Mouse (Mus musculus) forebrain, embryonic 10.5 days (tissue): ENCODE results near the gene Hdhd5. TPM values are rescaled to one million over a fixed set of nuclear protein-coding genes. Genes with fewer than 3 reads are reported as not detected.

Source experiments
- DNase-seq: peaks from one replicate; pipeline ENCODE4 v3.0.0-alpha.2; 2017; ENCODE audit warnings: low spot score; ENCODE audit errors: extremely low spot score
- H3K27ac ChIP-seq: fragments of 300-500 bp; sonication (generic); 2 replicates; pipeline ENCODE4 v1.5.1; 2016; ENCODE audit warnings: mild to moderate bottlenecking
- H3K27me3 ChIP-seq: fragments of 300-500 bp; sonication (generic); 2 replicates; pipeline ENCODE4 v1.6.1; 2016; ENCODE audit warnings: mild to moderate bottlenecking; ENCODE audit not compliant: poor library complexity, severe bottlenecking
- H3K36me3 ChIP-seq: fragments of 300-500 bp; sonication (generic); replicated peaks from 2 replicates; pipeline ENCODE4 v1.6.1; 2016; ENCODE audit warnings: mild to moderate bottlenecking, moderate library complexity
- H3K4me1 ChIP-seq: fragments of 300-500 bp; sonication (generic); 2 replicates; pipeline ENCODE4 v1.6.1; 2016
- H3K4me3 ChIP-seq: fragments of 300-500 bp; sonication (generic); 2 replicates; pipeline ENCODE4 v1.5.1; 2016; ENCODE audit warnings: mild to moderate bottlenecking, moderate library complexity
- H3K9me3 ChIP-seq: fragments of 300-500 bp; sonication (generic); 2 replicates; pipeline ENCODE4 v1.6.1; 2016; ENCODE audit warnings: mild to moderate bottlenecking, moderate library complexity
- WGBS: fragments of 180-500 bp; shearing (Covaris S2); methylation state at CpG from one replicate; pipeline ENCODE4 v1.1.7; 2016; 5-methylcytosine and 5-hydroxymethylcytosine counted together
- polyA plus RNA-seq: library from polyadenylated mRNA; unstranded; fragments of >200 nt; fragmentation: Nextera tagmentation; extraction: Ambion mirVana; gene quantifications from 2 replicates; pipeline ENCODE4 v1.2.1, GENCODE M21; 2016

Hdhd5 gene
- polyA plus RNA-seq, 1 experiment from 2014 or later: 23.6 TPM

- H3K9me3 ChIP-seq: no peaks in the 10 kb centered on the region
- H3K27ac ChIP-seq: peak overlapping the region; percentile 84
- H3K27me3 ChIP-seq: no peaks in the 10 kb centered on the region
- peaks cover 31% of the 10 kb centered on the region for H3K4me1 ChIP-seq
- WGBS: 53% methylated on average over 5 of the region's 5 CpGs
- DNase-seq: no peak
- no peak overlapping the region for H3K4me3 ChIP-seq
- no peaks in the 10 kb centered on the region for H3K36me3 ChIP-seq
Measured at GRCm38 (mm10) chr6:120473427-120473826, 57.7 kb downstream of the Hdhd5 start.

GRCm38 (mm10) chr6:120472455-120473140 lies 58.5 kb downstream of the Hdhd5 start:
- WGBS: 22% methylated on average over 8 of the region's 8 CpGs
- Histone ChIP-seq H3K27ac (peak overlapping the region; percentile 84), H3K27me3 (no peaks in the 10 kb centered on the region), H3K4me3 (peak overlapping the region; percentile 26), H3K4me1 (peaks cover 31% of the 10 kb centered on the region), H3K9me3 (no peaks in the 10 kb centered on the region), H3K36me3 (no peaks in the 10 kb centered on the region)
- peak; percentile 37 for DNase-seq

- Histone ChIP-seq H3K27ac (peak overlapping the region; percentile 84), H3K4me3 (peak overlapping the region; percentile 26), H3K4me1 (peaks cover 31% of the 10 kb centered on the region), H3K36me3 (no peaks in the 10 kb centered on the region), H3K27me3 (peaks cover 3% of the 10 kb centered on the region), H3K9me3 (no peaks in the 10 kb centered on the region)
- DNase-seq: no peak
- WGBS: 6% methylated on average over 5 of the region's 5 CpGs
Measured at GRCm38 (mm10) chr6:120471991-120472441, 59.1 kb downstream of the Hdhd5 start.

- no peak overlapping the region for H3K27ac ChIP-seq
- no peak for DNase-seq
- H3K4me3 ChIP-seq: no peak overlapping the region
- H3K27me3 ChIP-seq: peaks cover 7% of the 10 kb centered on the region
- H3K4me1 ChIP-seq: peaks cover 31% of the 10 kb centered on the region
- no peaks in the 10 kb centered on the region for H3K9me3 ChIP-seq
- WGBS: 93% methylated on average over 1 of the region's 1 CpGs
- no peaks in the 10 kb centered on the region for H3K36me3 ChIP-seq
Measured at GRCm38 (mm10) chr6:120470666-120471065, 60.5 kb downstream of the Hdhd5 start.

- Histone ChIP-seq H3K36me3 (no peaks in the 10 kb centered on the region), H3K27me3 (peaks cover 16% of the 10 kb centered on the region), H3K4me3 (no peak overlapping the region), H3K9me3 (no peaks in the 10 kb centered on the region), H3K27ac (no peak overlapping the region), H3K4me1 (peaks cover 31% of the 10 kb centered on the region)
- DNase-seq: no peak
Measured at GRCm38 (mm10) chr6:120469770-120470169, 61.3 kb downstream of the Hdhd5 start.

GRCm38 (mm10) chr6:120469268-120469667 lies 61.9 kb downstream of the Hdhd5 start:
- Histone ChIP-seq H3K27me3 (peaks cover 21% of the 10 kb centered on the region), H3K36me3 (no peaks in the 10 kb centered on the region), H3K4me3 (no peak overlapping the region), H3K27ac (no peak overlapping the region), H3K9me3 (no peaks in the 10 kb centered on the region), H3K4me1 (peaks cover 35% of the 10 kb centered on the region)
- no peak for DNase-seq
- 68% methylated on average over 3 of the region's 3 CpGs for WGBS

- Histone ChIP-seq H3K27ac (no peak overlapping the region), H3K9me3 (no peaks in the 10 kb centered on the region), H3K36me3 (no peaks in the 10 kb centered on the region), H3K4me3 (no peak overlapping the region), H3K27me3 (peaks cover 31% of the 10 kb centered on the region), H3K4me1 (peaks cover 36% of the 10 kb centered on the region)
- no peak for DNase-seq
- WGBS: 91% methylated on average over 4 of the region's 4 CpGs
Measured at GRCm38 (mm10) chr6:120468259-120468658, 62.9 kb downstream of the Hdhd5 start.

GRCm38 (mm10) chr6:120466609-120467329 lies 64.3 kb downstream of the Hdhd5 start:
- Histone ChIP-seq H3K4me3 (no peak overlapping the region), H3K36me3 (no peaks in the 10 kb centered on the region), H3K9me3 (no peaks in the 10 kb centered on the region), H3K27me3 (peaks cover 46% of the 10 kb centered on the region), H3K4me1 (peaks cover 25% of the 10 kb centered on the region), H3K27ac (no peak overlapping the region)
- DNase-seq: no peak
- WGBS: 79% methylated on average over 10 of the region's 10 CpGs

GRCm38 (mm10) chr6:120465393-120465792 lies 65.7 kb downstream of the Hdhd5 start:
- no peaks in the 10 kb centered on the region for H3K9me3 ChIP-seq
- WGBS: 58% methylated on average over 4 of the region's 4 CpGs
- no peaks in the 10 kb centered on the region for H3K36me3 ChIP-seq
- peaks cover 19% of the 10 kb centered on the region for H3K4me1 ChIP-seq
- H3K4me3 ChIP-seq: no peak overlapping the region
- H3K27me3 ChIP-seq: peaks cover 54% of the 10 kb centered on the region
- DNase-seq: no peak
- no peak overlapping the region for H3K27ac ChIP-seq

- Histone ChIP-seq H3K27ac (no peak overlapping the region), H3K27me3 (peaks cover 54% of the 10 kb centered on the region), H3K4me1 (peaks cover 19% of the 10 kb centered on the region), H3K4me3 (peak overlapping the region; percentile 70), H3K9me3 (no peaks in the 10 kb centered on the region), H3K36me3 (no peaks in the 10 kb centered on the region)
- DNase-seq: no peak
- 62% methylated on average over 9 of the region's 9 CpGs for WGBS
Measured at GRCm38 (mm10) chr6:120464406-120464939, 66.6 kb downstream of the Hdhd5 start.

- H3K4me1 ChIP-seq: peaks cover 19% of the 10 kb centered on the region
- no peak overlapping the region for H3K27ac ChIP-seq
- H3K4me3 ChIP-seq: peak overlapping the region; percentile 70
- H3K27me3 ChIP-seq: peaks cover 54% of the 10 kb centered on the region
- no peak for DNase-seq
- H3K9me3 ChIP-seq: no peaks in the 10 kb centered on the region
- 12% methylated on average over 11 of the region's 11 CpGs for WGBS
- H3K36me3 ChIP-seq: no peaks in the 10 kb centered on the region
Measured at GRCm38 (mm10) chr6:120463884-120464283, 67.2 kb downstream of the Hdhd5 start.

- under 1% methylated on average over 90 of the region's 90 CpGs for WGBS
- H3K4me1 ChIP-seq: peaks cover 19% of the 10 kb centered on the region
- peak; percentile 69 for DNase-seq
- peaks cover 54% of the 10 kb centered on the region for H3K27me3 ChIP-seq
- peak within 1 kb of the TSS; percentile 70 for H3K4me3 ChIP-seq
- no peaks in the 10 kb centered on the region for H3K36me3 ChIP-seq
- H3K27ac ChIP-seq: peak within 1 kb of the TSS; percentile 78
- no peaks in the 10 kb centered on the region for H3K9me3 ChIP-seq
Measured at GRCm38 (mm10) chr6:120463086-120463871, 67.8 kb downstream of the Hdhd5 start, which contains the start of gene Il17ra. Il17ra (plus strand) TSS chr6:120463247.
